Mouse (Mus musculus) midbrain, embryonic 11.5 days (tissue): ENCODE measurements around the gene Hunk. TPM values are rescaled to one million over a fixed set of nuclear protein-coding genes. Genes with fewer than 3 reads are reported as not detected.

Source experiments
- ATAC-seq: fragments of 200-750 bp; cut with Nextera tagmentation; 2 replicates; pipeline ENCODE4 v1.8.0; 2017; ENCODE audit warnings: moderate TSS enrichment, moderate library complexity; ENCODE audit not compliant: low FRiP score
- DNase-seq: peaks from one replicate; pipeline ENCODE4 v3.0.0; 2015; ENCODE audit warnings: low spot score; ENCODE audit errors: missing footprints
- H3K27ac ChIP-seq: fragments of 300-500 bp; sonication (generic); 2 replicates; pipeline ENCODE4 v1.5.1; 2014; ENCODE audit warnings: low read depth, low read length
- H3K27me3 ChIP-seq: fragments of 300-500 bp; sonication (generic); 2 replicates; pipeline ENCODE4 v1.6.1; 2014; ENCODE audit warnings: mild to moderate bottlenecking, low read length, moderate library complexity, mixed read lengths; ENCODE audit not compliant: control insufficient read depth, insufficient read depth
- H3K36me3 ChIP-seq: fragments of 300-500 bp; sonication (generic); 2 replicates; pipeline ENCODE4 v1.6.1; 2014; ENCODE audit warnings: mild to moderate bottlenecking, low read length, moderate library complexity, mixed read lengths; ENCODE audit not compliant: control insufficient read depth, insufficient read depth
- H3K4me1 ChIP-seq: fragments of 300-500 bp; sonication (generic); 2 replicates; pipeline ENCODE4 v1.6.1; 2014; ENCODE audit warnings: low read length; ENCODE audit not compliant: control insufficient read depth, insufficient read depth
- H3K4me2 ChIP-seq: fragments of 300-500 bp; sonication (generic); 2 replicates; pipeline ENCODE4 v1.6.1; 2014; ENCODE audit warnings: mild to moderate bottlenecking, moderate library complexity
- H3K4me3 ChIP-seq: fragments of 300-500 bp; sonication (generic); 2 replicates; pipeline ENCODE4 v1.5.1; 2014; ENCODE audit warnings: low read depth, low read length
- H3K9ac ChIP-seq: fragments of 300-500 bp; sonication (generic); 2 replicates; pipeline ENCODE4 v1.6.1; 2014; ENCODE audit warnings: low read length
- H3K9me3 ChIP-seq: fragments of 300-500 bp; sonication (generic); 2 replicates; pipeline ENCODE4 v1.6.1; 2016; ENCODE audit warnings: low read length; ENCODE audit not compliant: control insufficient read depth
- WGBS: fragments of 180-500 bp; shearing (Covaris S2); extraction: QIAGEN DNeasy Blood & Tissue Kit; methylation state at CpG from one replicate; pipeline ENCODE4 v1.1.7; 2014; 5-methylcytosine and 5-hydroxymethylcytosine counted together
- polyA plus RNA-seq: library from polyadenylated mRNA; unstranded; fragments of >200 nt; fragmentation: Nextera tagmentation; extraction: Ambion mirVana; gene quantifications from 2 replicates; pipeline ENCODE4 v1.2.1, GENCODE M21; 2014

The Hunk gene
- polyA plus RNA-seq, 1 experiment from 2014 or later: 9.7 TPM

DNA sequence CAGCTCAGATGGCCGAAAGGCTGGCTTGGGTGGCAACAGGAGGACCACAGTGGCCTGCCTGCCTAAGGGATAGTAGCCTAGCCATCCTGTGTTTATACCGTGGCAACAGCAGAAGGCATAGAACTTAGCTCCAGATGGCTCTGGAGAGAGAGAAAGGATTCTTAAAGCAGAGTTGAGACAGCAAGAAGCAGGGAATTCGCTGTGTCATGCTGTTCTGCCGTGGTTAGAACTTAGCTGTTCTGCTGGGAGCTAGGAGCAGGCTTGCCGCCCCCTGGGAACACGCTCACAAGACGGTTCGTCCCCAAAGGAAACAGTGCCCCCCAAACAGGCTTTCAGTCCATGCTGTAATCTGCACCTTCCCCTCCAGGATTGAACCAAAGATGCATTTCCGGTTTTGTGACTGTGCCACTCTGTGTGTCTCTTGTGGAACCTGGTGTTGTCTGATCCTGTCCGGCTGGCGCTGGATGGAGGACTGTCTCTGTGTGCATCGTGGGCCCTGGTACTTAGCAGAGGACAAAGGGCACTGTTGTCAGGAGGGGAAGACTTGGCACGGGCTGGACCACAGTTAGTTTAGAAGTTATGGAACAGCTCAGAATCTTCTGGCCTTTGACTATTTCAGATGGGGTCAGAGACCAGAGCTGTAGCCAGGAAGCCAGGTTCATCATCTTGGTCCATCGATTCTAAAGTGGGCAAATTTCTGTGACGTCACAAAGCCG lies 112.1 kb downstream of the Hunk start:
- Histone ChIP-seq H3K9ac (no peak overlapping the region), H3K27me3 (no peaks in the 10 kb centered on the region), H3K4me2 (no peak overlapping the region), H3K27ac (no peak overlapping the region), H3K9me3 (no peaks in the 10 kb centered on the region), H3K4me1 (no peaks in the 10 kb centered on the region), H3K36me3 (peaks cover 14% of the 10 kb centered on the region), H3K4me3 (no peak overlapping the region)
- WGBS: 88% methylated on average over 16 of the region's 16 CpGs
- no peak for DNase-seq
- ATAC-seq: no peak

DNA sequence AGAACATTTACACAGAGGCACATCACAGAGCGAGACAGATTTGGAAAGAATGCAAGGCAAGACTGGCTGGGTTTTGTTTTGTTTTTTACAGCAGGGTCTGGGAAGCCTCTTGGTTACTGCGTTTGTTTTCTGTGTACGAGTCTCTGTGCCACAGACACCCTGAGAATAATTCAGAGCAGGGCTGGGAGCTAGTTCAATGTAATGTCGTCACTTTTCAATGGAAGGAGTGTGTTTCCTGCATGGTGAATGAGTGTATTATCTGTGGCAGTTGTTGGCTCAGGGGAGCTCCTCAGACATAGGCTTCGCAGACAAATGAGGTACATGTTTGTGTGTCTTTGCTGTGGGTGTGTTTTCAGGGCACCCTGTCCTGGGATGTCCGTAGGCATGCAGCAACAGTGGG lies 115.0 kb downstream of the Hunk start:
- ATAC-seq: no peak
- WGBS: 89% methylated on average over 6 of the region's 6 CpGs
- peaks cover 10% of the 10 kb centered on the region for H3K36me3 ChIP-seq
- no peak overlapping the region for H3K9ac ChIP-seq
- H3K27ac ChIP-seq: no peak overlapping the region
- no peak overlapping the region for H3K4me3 ChIP-seq
- DNase-seq: no peak
- no peaks in the 10 kb centered on the region for H3K4me1 ChIP-seq
- no peaks in the 10 kb centered on the region for H3K9me3 ChIP-seq
- H3K27me3 ChIP-seq: no peaks in the 10 kb centered on the region
- H3K4me2 ChIP-seq: no peak overlapping the region

GRCm38 (mm10) chr16:90505252-90505651 lies 119.4 kb downstream of the Hunk start:
- no peak overlapping the region for H3K9ac ChIP-seq
- WGBS: 80% methylated on average over 10 of the region's 10 CpGs
- DNase-seq: no peak

DNA sequence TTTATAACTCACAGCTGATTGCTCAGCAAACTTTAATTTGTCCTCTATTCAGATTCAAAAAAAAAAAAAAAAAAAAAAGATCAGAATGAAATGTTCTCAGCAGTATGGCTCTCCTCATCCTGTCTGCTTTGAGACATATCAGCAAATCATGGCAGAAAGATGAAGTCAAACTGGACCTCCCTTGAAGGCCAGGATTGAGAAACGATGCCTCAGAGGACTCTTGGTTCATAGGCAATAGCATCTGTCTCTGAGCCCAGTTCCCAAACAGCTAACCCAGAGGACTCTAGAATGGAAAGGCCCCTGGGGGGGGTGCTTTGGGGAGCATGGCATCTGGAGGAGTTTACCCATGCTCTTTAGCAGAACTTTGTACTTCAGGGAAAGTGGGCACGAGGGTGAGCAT lies 119.9 kb downstream of the Hunk start:
- Histone ChIP-seq H3K36me3 (no peaks in the 10 kb centered on the region), H3K4me1 (no peaks in the 10 kb centered on the region), H3K9ac (no peak overlapping the region), H3K27ac (no peak overlapping the region), H3K27me3 (no peaks in the 10 kb centered on the region), H3K9me3 (no peaks in the 10 kb centered on the region), H3K4me2 (no peak overlapping the region), H3K4me3 (no peak overlapping the region)
- ATAC-seq (no peak), DNase-seq (no peak)
- WGBS: 90% methylated on average over 2 of the region's 2 CpGs

More at GRCm38 (mm10) chr16:90505252-90505651, 119.4 kb downstream of the Hunk start:
- Histone ChIP-seq H3K4me2 (no peak overlapping the region), H3K36me3 (no peaks in the 10 kb centered on the region; the same call in 1 of the 2 replicates), H3K4me1 (no peaks in the 10 kb centered on the region), H3K27ac (no peak overlapping the region), H3K4me3 (no peak overlapping the region), H3K9me3 (no peaks in the 10 kb centered on the region), H3K27me3 (no peaks in the 10 kb centered on the region)
- no peak for ATAC-seq

GRCm38 (mm10) chr16:90511551-90512296 lies 125.9 kb downstream of the Hunk start:
- Histone ChIP-seq H3K9ac (no peak overlapping the region), H3K4me1 (no peaks in the 10 kb centered on the region), H3K9me3 (no peaks in the 10 kb centered on the region), H3K4me2 (no peak overlapping the region), H3K27ac (no peak overlapping the region), H3K27me3 (no peaks in the 10 kb centered on the region), H3K4me3 (no peak overlapping the region), H3K36me3 (no peaks in the 10 kb centered on the region)
- 95% methylated on average over 19 of the region's 19 CpGs for WGBS
- DNase-seq: peak; percentile 72
- ATAC-seq: no peak

- no peak for ATAC-seq
Observed at GRCm38 (mm10) chr16:90517041-90517440, 131.2 kb downstream of the Hunk start.

DNA sequence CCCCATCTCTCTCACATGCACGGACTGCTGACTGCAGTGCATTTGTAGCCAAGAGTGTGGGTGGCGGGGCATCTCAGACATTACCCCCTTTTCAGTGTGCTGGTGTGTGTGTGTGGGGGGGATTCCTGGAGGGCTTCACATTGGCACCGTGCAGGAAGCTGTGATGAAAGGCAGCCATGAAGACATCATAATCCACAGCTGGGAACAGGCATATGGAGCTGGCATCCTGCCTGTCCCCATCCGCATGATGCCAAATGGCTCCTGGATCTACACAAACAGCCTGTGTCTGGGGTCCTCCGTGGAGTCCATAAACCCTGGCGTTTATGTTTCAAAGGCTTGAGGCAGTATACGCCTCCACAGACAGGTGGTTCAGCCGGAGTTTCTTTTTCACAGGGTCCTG lies 132.4 kb downstream of the Hunk start:
- H3K4me3 ChIP-seq: no peak overlapping the region
- no peak overlapping the region for H3K9ac ChIP-seq
- H3K27me3 ChIP-seq: no peaks in the 10 kb centered on the region
- H3K4me1 ChIP-seq: peaks cover 17% of the 10 kb centered on the region
- no peak overlapping the region for H3K4me2 ChIP-seq
- 84% methylated on average over 8 of the region's 8 CpGs for WGBS
- ATAC-seq (no peak), DNase-seq (peak; percentile 84)
- H3K27ac ChIP-seq: no peak overlapping the region
- no peaks in the 10 kb centered on the region for H3K9me3 ChIP-seq
- no peaks in the 10 kb centered on the region for H3K36me3 ChIP-seq

More at GRCm38 (mm10) chr16:90517041-90517440, 131.2 kb downstream of the Hunk start:
- H3K4me3 ChIP-seq: no peak overlapping the region
- H3K9ac ChIP-seq: no peak overlapping the region
- DNase-seq: peak; percentile 80
- H3K9me3 ChIP-seq: no peaks in the 10 kb centered on the region
- H3K4me2 ChIP-seq: no peak overlapping the region
- no peak overlapping the region for H3K27ac ChIP-seq
- peaks cover 10% of the 10 kb centered on the region for H3K4me1 ChIP-seq
- 77% methylated on average over 9 of the region's 9 CpGs for WGBS
- H3K27me3 ChIP-seq: no peaks in the 10 kb centered on the region
- H3K36me3 ChIP-seq: no peaks in the 10 kb centered on the region

DNA sequence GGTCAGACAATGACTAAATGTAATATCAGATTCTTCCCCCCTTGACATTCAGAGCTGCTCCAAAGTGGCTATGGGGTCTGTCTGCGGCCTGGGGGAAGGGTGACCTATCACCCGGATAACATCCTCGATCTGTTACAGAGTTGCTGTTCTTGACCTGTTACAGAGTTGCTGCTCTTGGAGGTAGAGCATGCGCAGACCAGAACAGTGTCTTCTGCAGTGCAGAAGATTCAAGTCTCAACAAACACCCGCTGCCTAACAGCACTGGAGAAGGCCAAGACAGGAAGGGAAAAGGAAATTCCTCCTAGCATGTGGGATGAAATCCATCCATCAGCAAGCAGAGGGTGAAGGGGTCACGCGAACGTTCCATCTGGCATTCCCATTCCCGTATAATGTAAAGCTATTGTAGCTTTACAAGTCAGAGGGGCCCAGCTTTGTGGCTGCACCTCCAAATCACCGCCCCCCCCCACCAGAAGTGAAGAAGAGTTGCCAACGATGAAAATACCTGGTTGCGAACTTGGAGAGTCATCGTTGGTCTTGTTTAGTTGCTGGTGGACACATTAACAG lies 133.0 kb downstream of the Hunk start:
- no peak overlapping the region for H3K27ac ChIP-seq
- no peak overlapping the region for H3K4me2 ChIP-seq
- H3K27me3 ChIP-seq: no peaks in the 10 kb centered on the region
- no peaks in the 10 kb centered on the region for H3K9me3 ChIP-seq
- WGBS: 87% methylated on average over 13 of the region's 13 CpGs
- ATAC-seq: no peak
- no peak overlapping the region for H3K9ac ChIP-seq
- no peak overlapping the region for H3K4me3 ChIP-seq
- DNase-seq: peak; percentile 76
- H3K4me1 ChIP-seq: peaks cover 17% of the 10 kb centered on the region
- no peaks in the 10 kb centered on the region for H3K36me3 ChIP-seq
